24 mouse cellular contexts compared by ENCODE assay signal in genomic region chr9:75247870-75248269, GRCm38 (mm10). TPM values are rescaled to one million over a fixed set of nuclear protein-coding genes. Genes with fewer than 3 reads are reported as not detected.
DNase-seq lines count a peak whose midpoint lies in the region; TF ChIP-seq lines count a peak whose summit lies in the region.
"Had no signal": no experiment of that assay in that cellular context is flagged by ENCODE, and none has a peak within 500 bp of the region (broad histone marks: within the 10 kb centered on the region; RNA-seq: fewer than 3 reads in every experiment).

No protein-coding gene starts in this region.

- peak overlapping the region; percentile 93 for H3K27ac ChIP-seq in left cerebral cortex, adult 2 months
- H3K27ac ChIP-seq: embryonic facial prominence, embryonic 10.5 days; embryonic facial prominence, embryonic 13.5 days; forebrain, embryonic 12.5 days; forebrain, embryonic 15.5 days; hindbrain, embryonic 12.5 days; hindbrain, embryonic 15.5 days had no signal

- H3K4me3 ChIP-seq in left cerebral cortex, adult 2 months = no peak overlapping the region
- H3K4me3 ChIP-seq: embryonic facial prominence, embryonic 10.5 days; embryonic facial prominence, embryonic 13.5 days; erythroblast, embryonic 14.5 days; forebrain, embryonic 12.5 days; forebrain, embryonic 15.5 days; hindbrain, embryonic 12.5 days; hindbrain, embryonic 15.5 days had no signal

- intact Hi-C loops in left cerebral cortex, adult 2 months (cut with DNase I) = loop anchor here (1.0 to 5.0 kb wide), 2 partner anchors 36 to 52 kb away; no protein-coding TSS in a partner anchor
- intact Hi-C loops in left cerebral cortex, postnatal 10 days (cut with DNase I) = no loop called here

- DNase-seq in frontal cortex, adult 2 months (ENCODE audit: extremely low spot score in 1 of 2, low spot score in 1 of 2) = peak; percentile 55 to 66
- no peak for DNase-seq in frontal cortex, postnatal 14 days (ENCODE audit: low spot score in 2 of 2)
- DNase-seq in left cerebral cortex, adult 2 months (ENCODE audit: extremely low spot score in 1 of 2, low spot score in 2 of 2) = no peak
- DNase-seq in left cerebral cortex, postnatal 10 days (ENCODE audit: extremely low spot score in 1 of 2, low spot score in 2 of 2) = no peak
- peak; percentile 88 for DNase-seq in telencephalon, adult 2 months (ENCODE audit: low read depth, low spot score)
- DNase-seq in urinary bladder, postnatal 25 days (ENCODE audit: low spot score) = no peak
- DNase-seq: adrenal gland, postnatal 10 days; adrenal gland, postnatal 36 days; B cell, adult 2 months; cerebellum, adult 11 months; cerebellum, adult 2 months; cerebellum, adult 9-11 months; cerebellum, postnatal 25 days; embryo, embryonic 11 days; gastrocnemius, postnatal 14 days; heart, adult 11 months had no signal

- TF ChIP-seq CTCF in left cerebral cortex, adult 2 months (IDR thresholded peaks at IDR 0.05) = no peak

RNA-seq across cellular contexts. Expression of gene Myo5c, which starts 16.1 kb away (rescaled TPM):
- polyA plus RNA-seq in frontal cortex, adult 2 months (2012; rRNA removed) = 1.6 and 2.0 TPM in 2 replicates
- 1 to 10 TPM; 7.0 to 7.2 TPM for total RNA-seq in left cerebral cortex, adult 2 months (2021)
- 1 to 10 TPM; 1.3 to 1.4 TPM for total RNA-seq in left cerebral cortex, postnatal 10 days (2021)
- polyA plus RNA-seq: erythroblast, embryonic 14.5 days; G1E had no signal

RNA-seq across cellular contexts. Expression of gene Gnb5, which starts 58.2 kb away (rescaled TPM):
- polyA plus RNA-seq in frontal cortex, adult 2 months (2012; rRNA removed) = 170 and 173 TPM in 2 replicates
- total RNA-seq in left cerebral cortex, adult 2 months (2021) = 100 to 1,000 TPM; 143 to 163 TPM
- 100 to 1,000 TPM; 115 to 125 TPM for total RNA-seq in left cerebral cortex, postnatal 10 days (2021)
- polyA plus RNA-seq: erythroblast, embryonic 14.5 days; G1E had no signal

Comparison
In these comparisons a context has a peak if more than half of its experiments do, and no peak if none do; other contexts are left out.
1. DNase-seq: peak in frontal cortex, adult 2 months (2 of 2) and telencephalon, adult 2 months (single experiment); none in frontal cortex, postnatal 14 days (0 of 2), left cerebral cortex, adult 2 months (0 of 2), left cerebral cortex, postnatal 10 days (0 of 2) and urinary bladder, postnatal 25 days (single experiment).